Mouse (Mus musculus): Measurements from ENCODE around the gene Olfr965.
"Not testable (repeated sequence)": the region's sequence is repeated elsewhere in the genome, so short reads cannot be mapped to it uniquely, and the experiment has no call there.

Gene Olfr965

DNA sequence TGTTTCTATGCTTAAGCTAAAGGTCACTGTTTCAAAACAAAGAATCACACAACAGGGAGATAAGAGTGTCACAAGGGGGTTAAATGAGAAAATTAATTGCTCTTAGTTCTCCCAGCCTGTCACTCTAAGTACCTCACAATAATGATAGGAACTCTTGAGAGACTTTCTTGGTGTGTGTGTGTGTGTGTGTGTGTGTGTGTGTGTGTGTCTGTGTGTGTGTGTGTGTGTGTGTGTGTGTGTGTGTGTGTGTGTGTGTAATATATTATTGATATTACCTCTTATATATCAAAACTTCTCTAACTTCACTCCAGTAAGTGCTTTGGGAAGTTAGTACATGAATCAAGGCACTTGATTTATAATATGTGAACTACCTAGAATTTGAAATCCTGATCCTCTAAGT lies at the start of gene Olfr965:
TSS of gene Olfr965 (plus strand) at position 301 of the 400 bp plus-strand sequence.
- in situ Hi-C loops (cut with MboI, MseI), result no loop called here

GRCm38 (mm10) chr9:39666905-39667304 lies 44.2 kb upstream of the Olfr965 start, which contains the start of gene Olfr963:
Gene Olfr963 (plus strand): TSS chr9:39667205.
- in situ Hi-C loops (cut with MboI, MseI), result no loop called here

GRCm38 (mm10) chr9:39669723-39670122 lies 41.4 kb upstream of the Olfr965 start:
- in situ Hi-C loops (cut with MboI, MseI), result no loop called here

GRCm38 (mm10) chr9:39674820-39675219 lies 36.3 kb upstream of the Olfr965 start:
- in situ Hi-C loops (cut with MboI, MseI), result no loop called here

- in situ Hi-C loops (cut with MboI, MseI), result no loop called here
Measured at GRCm38 (mm10) chr9:39678557-39678956, 32.6 kb upstream of the Olfr965 start.

- in situ Hi-C loops (cut with MboI, MseI), result no loop called here
Measured at GRCm38 (mm10) chr9:39679280-39679679, 31.9 kb upstream of the Olfr965 start.

DNA sequence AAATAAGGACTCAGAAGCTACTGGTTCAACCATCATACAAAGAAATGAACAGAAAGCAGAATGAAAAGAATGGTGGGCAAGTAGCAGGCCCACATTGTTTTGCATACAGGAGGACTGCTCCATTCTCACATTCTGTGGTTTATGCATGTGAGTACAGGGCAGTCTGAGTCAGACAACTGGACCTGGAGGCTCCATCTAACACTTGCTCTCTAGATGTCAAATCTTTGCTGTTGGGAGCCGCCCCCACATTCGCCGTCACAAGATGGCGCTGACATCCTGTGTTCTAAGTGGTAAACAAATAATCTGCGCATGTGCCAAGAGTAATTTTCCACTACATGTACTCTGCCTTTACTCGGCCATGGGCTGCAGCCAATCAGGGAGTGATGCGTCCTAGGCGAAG lies 10.0 kb upstream of the Olfr965 start:
- in situ Hi-C loops (cut with MboI, MseI), result not testable (repeated sequence)

- in situ Hi-C loops (cut with MboI, MseI), result no loop called here
Measured at GRCm38 (mm10) chr9:39707017-39707416, 4.1 kb upstream of the Olfr965 start, which contains the start of gene Olfr149. Gene Olfr149 (minus strand): TSS chr9:39707117.

- in situ Hi-C loops (cut with MboI, MseI), result no loop called here
Measured at GRCm38 (mm10) chr9:39708958-39709357, 2.2 kb upstream of the Olfr965 start.

DNA sequence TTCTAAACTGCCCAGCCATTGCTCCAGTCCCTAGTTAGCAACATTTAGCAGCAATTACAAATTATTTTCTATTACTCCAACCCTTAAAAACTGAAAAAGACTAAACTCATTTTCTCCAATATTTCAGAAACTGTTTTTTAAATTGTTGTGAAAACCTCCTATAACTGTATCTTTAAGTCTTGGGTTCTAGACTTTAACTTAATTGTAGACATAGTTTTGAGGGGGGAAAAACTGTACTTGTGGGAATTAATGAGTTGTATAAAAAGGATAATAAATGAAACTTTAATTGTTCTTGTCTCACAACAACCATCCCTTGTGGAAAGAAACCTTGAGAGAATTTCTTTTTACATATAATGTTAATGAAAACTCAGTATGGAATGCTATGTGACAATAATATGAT lies 19.5 kb downstream of the Olfr965 start, which contains the start of gene Olfr150:
TSS of gene Olfr150 (plus strand) at position 301 of the 400 bp plus-strand sequence.
- in situ Hi-C loops (cut with MboI, MseI), result loop anchor here (25.0 kb wide), 1 partner anchor 807 kb away; the partner anchor contains the start of gene Gramd1b

DNA sequence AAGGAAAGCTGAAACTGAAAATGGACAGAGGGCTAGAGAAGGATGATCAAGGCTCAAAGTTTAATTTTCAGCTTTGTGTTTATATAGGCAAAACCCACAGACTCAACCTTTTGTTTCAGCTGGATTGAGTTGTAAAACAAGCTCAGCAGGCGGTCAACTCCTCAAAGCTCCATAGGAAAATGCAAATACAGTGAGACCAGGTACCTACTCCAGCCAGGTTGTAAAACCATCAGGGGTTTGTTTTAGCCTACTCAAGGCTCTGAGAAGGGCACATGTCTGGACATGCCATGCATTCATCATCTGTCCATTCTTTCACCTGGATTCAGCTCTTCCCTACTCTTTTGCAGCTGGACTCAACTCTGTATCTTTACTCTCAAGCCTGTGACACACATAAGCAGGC lies 29.6 kb downstream of the Olfr965 start:
- in situ Hi-C loops (cut with MboI, MseI), result loop anchor here (25.0 kb wide), 1 partner anchor 797 kb away; the partner anchor contains the start of gene Gramd1b

DNA sequence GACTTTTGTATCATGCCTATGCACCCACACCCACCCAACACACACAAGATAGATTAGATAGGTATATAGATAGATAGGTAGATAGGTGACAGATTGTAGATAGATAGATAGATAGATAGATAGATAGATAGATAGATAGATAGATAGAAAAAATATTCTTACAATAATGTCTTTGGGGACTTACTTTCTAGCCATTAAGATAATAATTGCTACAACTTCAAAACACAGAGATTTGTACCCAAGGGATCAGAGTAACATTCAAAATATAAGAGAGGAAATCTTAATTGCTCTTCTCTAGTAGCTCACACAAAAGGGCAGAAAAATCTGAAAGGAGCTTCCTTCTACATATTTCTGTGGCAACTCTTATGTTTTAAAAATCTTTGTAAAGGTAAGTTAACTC lies 34.8 kb downstream of the Olfr965 start, which contains the start of gene Olfr967:
TSS of gene Olfr967 (plus strand) at position 301 of the 400 bp plus-strand sequence.
- in situ Hi-C loops (cut with MboI, MseI), result loop anchor here (25.0 kb wide), 1 partner anchor 791 kb away; the partner anchor contains the start of gene Gramd1b

DNA sequence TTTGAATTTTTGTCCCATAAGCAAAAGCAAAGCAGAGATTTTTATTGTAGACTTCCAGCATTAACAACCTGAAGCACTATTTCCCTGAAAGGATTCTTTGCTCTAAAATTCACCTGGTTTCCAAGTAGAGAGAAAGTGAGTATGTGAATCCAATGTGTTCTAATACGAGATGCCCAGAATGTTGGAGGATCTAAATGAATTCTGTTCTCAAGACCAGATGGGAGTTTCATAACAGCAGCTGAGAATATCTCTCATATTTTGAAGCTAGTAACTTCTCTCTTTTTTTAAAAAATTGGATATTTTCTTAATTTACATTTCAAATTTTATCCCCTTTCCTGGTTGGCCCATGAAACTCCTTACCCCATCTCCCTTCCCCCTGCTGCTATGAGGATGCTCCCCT lies 35.3 kb downstream of the Olfr965 start:
- in situ Hi-C loops (cut with MboI, MseI), result loop anchor here (25.0 kb wide), 1 partner anchor 791 kb away; the partner anchor contains the start of gene Gramd1b

All from T-helper 2 cell (primary cell).